Mouse (Mus musculus) ovary, adult 18-20 months (tissue): ENCODE measurements around the gene Tmem63c.

Experiments used
- DNase-seq: peaks from one replicate; pipeline ENCODE4 v3.0.0; 2022; ENCODE audit warnings: low spot score, mixed read lengths

The Tmem63c gene

GRCm38 (mm10) chr12:87132210-87132609, 111.1 kb downstream of the Tmem63c start:
- no peak for DNase-seq

- DNase-seq: peak; percentile 51
Measured at GRCm38 (mm10) chr12:87132784-87133183, 111.6 kb downstream of the Tmem63c start.

- no peak for DNase-seq
Measured at GRCm38 (mm10) chr12:87137439-87138341, 116.5 kb downstream of the Tmem63c start.

GRCm38 (mm10) chr12:87138342-87138701, 117.2 kb downstream of the Tmem63c start:
- no peak for DNase-seq

- no peak for DNase-seq
Measured at GRCm38 (mm10) chr12:87138768-87139167, 117.6 kb downstream of the Tmem63c start.
